ENCODE assay signal across 7 mouse cellular contexts in genomic region chr3:37586731-37587578, GRCm38 (mm10). TPM values are rescaled to one million over a fixed set of nuclear protein-coding genes. Genes with fewer than 3 reads are reported as not detected.
DNase-seq lines count a peak whose midpoint lies in the region; ATAC-seq lines count a peak whose summit lies in the region.

No protein-coding gene starts in this region.

- H3K9me3 ChIP-seq in forebrain, embryonic 15.5 days, result no peaks in the 10 kb centered on the region
- H3K9me3 ChIP-seq in midbrain, embryonic 15.5 days, result no peaks in the 10 kb centered on the region

- peak; percentile 51 for ATAC-seq in forebrain, embryonic 15.5 days (replicated peaks)
- ATAC-seq in midbrain, embryonic 15.5 days (replicated peaks), result peak; percentile 59
- no peak for ATAC-seq in inflammation-experienced regulatory T-cells, adult 6 months

- H3K36me3 ChIP-seq in forebrain, embryonic 15.5 days, result no peaks in the 10 kb centered on the region
- H3K36me3 ChIP-seq in midbrain, embryonic 15.5 days (replicated peaks), result no peaks in the 10 kb centered on the region

- peak overlapping the region; percentile 22 for H3K4me3 ChIP-seq in brown adipose tissue, adult 24 weeks (ENCODE audit: insufficient read depth, low read depth, low read length)
- peak overlapping the region; percentile 23 for H3K4me3 ChIP-seq in forebrain, embryonic 15.5 days
- H3K4me3 ChIP-seq in midbrain, embryonic 15.5 days, result peak overlapping the region; percentile 17

- DNase-seq in kidney, adult 9 months, result peak; percentile 28
- DNase-seq in cerebellum, postnatal 14 days, result no peak
- DNase-seq in thymus, postnatal 10 days (ENCODE audit: low spot score in 2 of 2), result no peak

- H3K27me3 ChIP-seq in forebrain, embryonic 15.5 days, result no peaks in the 10 kb centered on the region
- no peaks in the 10 kb centered on the region for H3K27me3 ChIP-seq in midbrain, embryonic 15.5 days (replicated peaks)

- H3K4me2 ChIP-seq in forebrain, embryonic 15.5 days (replicated peaks), result peak overlapping the region; percentile 41
- peak overlapping the region; percentile 38 for H3K4me2 ChIP-seq in midbrain, embryonic 15.5 days

- WGBS in forebrain, embryonic 15.5 days, result 12% methylated on average over 16 of the region's 16 CpGs
- WGBS in midbrain, embryonic 15.5 days, result 14% methylated on average over 16 of the region's 16 CpGs

- peaks cover 9% of the 10 kb centered on the region; the same call in 1 of the 2 replicates for H3K4me1 ChIP-seq in brown adipose tissue, adult 24 weeks (ENCODE audit: control insufficient read depth, insufficient read depth, insufficient read length, low read length)
- peaks cover 18% of the 10 kb centered on the region for H3K4me1 ChIP-seq in forebrain, embryonic 15.5 days
- peaks cover 20% of the 10 kb centered on the region for H3K4me1 ChIP-seq in midbrain, embryonic 15.5 days

- H3K9ac ChIP-seq in forebrain, embryonic 15.5 days (replicated peaks), result peak overlapping the region; percentile 25
- H3K9ac ChIP-seq in midbrain, embryonic 15.5 days, result peak overlapping the region; percentile 9; the same call in 1 of the 2 replicates

- H3K27ac ChIP-seq in brown adipose tissue, adult 24 weeks (replicated peaks; ENCODE audit: low read depth, low read length), result peak overlapping the region; percentile 62
- peak overlapping the region; percentile 71 for H3K27ac ChIP-seq in forebrain, embryonic 15.5 days (replicated peaks)
- peak overlapping the region; percentile 78 for H3K27ac ChIP-seq in midbrain, embryonic 15.5 days

RNA-seq across cellular contexts. Expression of gene Spry1, which starts 52.8 kb away (rescaled TPM):
- polyA plus RNA-seq in brown adipose tissue, adult 24 weeks (2012; ENCODE audit: insufficient read depth, insufficient read length, missing spikeins), result 9.2 and 11.4 TPM in 2 replicates
- 4.3 and 5.6 TPM in 2 replicates for polyA plus RNA-seq in forebrain, embryonic 15.5 days (2015; fragmentation: Nextera tagmentation; extraction: Ambion mirVana)
- polyA plus RNA-seq in midbrain, embryonic 15.5 days (2015; fragmentation: Nextera tagmentation; extraction: Ambion mirVana), result 7.1 and 7.9 TPM in 2 replicates
- polyA plus RNA-seq in inflammation-experienced regulatory T-cells, adult 6 months (2017; shearing (Covaris generic)), result 10 to 100 TPM in 2 of 3 experiments, 1 to 10 TPM in 1; 7.9 to 19.2 (median 16.0) TPM
